Mouse (Mus musculus) intestine, embryonic 16.5 days (tissue): Measurements from ENCODE around the gene Ptch2. TPM values are rescaled to one million over a fixed set of nuclear protein-coding genes. Genes with fewer than 3 reads are reported as not detected.

Experiments used
- ATAC-seq: fragments of 200-750 bp; cut with Nextera tagmentation; 2 replicates; pipeline ENCODE4 v1.8.0; 2017; ENCODE audit warnings: moderate TSS enrichment, moderate library complexity
- H3K27ac ChIP-seq: fragments of 300-500 bp; sonication (generic); 2 replicates; pipeline ENCODE4 v1.5.1; 2014; ENCODE audit warnings: mild to moderate bottlenecking, low read length
- H3K27me3 ChIP-seq: fragments of 300-500 bp; sonication (generic); replicated peaks from 2 replicates; pipeline ENCODE4 v1.6.1; 2014; ENCODE audit warnings: low read length, control low read depth, mixed read lengths; ENCODE audit not compliant: control insufficient read depth, insufficient read depth
- H3K36me3 ChIP-seq: fragments of 300-500 bp; sonication (generic); 2 replicates; pipeline ENCODE4 v1.6.1; 2014; ENCODE audit warnings: low read length, control low read depth; ENCODE audit not compliant: control insufficient read depth, insufficient read depth
- H3K4me1 ChIP-seq: fragments of 300-500 bp; sonication (generic); 2 replicates; pipeline ENCODE4 v1.6.1; 2014; ENCODE audit warnings: low read length, control low read depth, mixed read lengths; ENCODE audit not compliant: control insufficient read depth, insufficient read depth
- H3K4me2 ChIP-seq: fragments of 300-500 bp; sonication (generic); 2 replicates; pipeline ENCODE4 v1.6.1; 2014; ENCODE audit warnings: low read depth, low read length, control low read depth
- H3K4me3 ChIP-seq: fragments of 300-500 bp; sonication (generic); 2 replicates; pipeline ENCODE4 v1.5.1; 2014; ENCODE audit warnings: mild to moderate bottlenecking, low read length
- H3K9ac ChIP-seq: fragments of 300-500 bp; sonication (generic); 2 replicates; pipeline ENCODE4 v1.6.1; 2014; ENCODE audit warnings: low read depth, low read length
- H3K9me3 ChIP-seq: fragments of 300-500 bp; sonication (generic); 2 replicates; pipeline ENCODE4 v1.6.1; 2016; ENCODE audit warnings: low read length, control low read depth; ENCODE audit not compliant: control insufficient read depth
- WGBS: fragments of 180-500 bp; shearing (Covaris S2); extraction: QIAGEN DNeasy Blood & Tissue Kit; methylation state at CpG from one replicate; pipeline ENCODE4 v1.1.7; 2014; 5-methylcytosine and 5-hydroxymethylcytosine counted together
- polyA plus RNA-seq: library from polyadenylated mRNA; unstranded; fragments of >200 nt; fragmentation: Nextera tagmentation; extraction: Ambion mirVana; gene quantifications from 2 replicates; pipeline ENCODE4 v1.2.1, GENCODE M21; 2015

The Ptch2 gene
- polyA plus RNA-seq, 1 experiment from 2014 or later, result 6.2 TPM

- Histone ChIP-seq H3K36me3 (no peaks in the 10 kb centered on the region; the same call in 1 of the 2 replicates), H3K27me3 (no peaks in the 10 kb centered on the region), H3K4me2 (no peak overlapping the region), H3K4me3 (no peak overlapping the region), H3K9me3 (no peaks in the 10 kb centered on the region), H3K9ac (no peak overlapping the region), H3K27ac (no peak overlapping the region), H3K4me1 (no peaks in the 10 kb centered on the region)
- no peak for ATAC-seq
- 90% methylated on average over 1 of the region's 1 CpGs for WGBS
These were observed 17.4 kb downstream of the Ptch2 start for GRCm38 (mm10) chr4:117113237-117113636.

DNA sequence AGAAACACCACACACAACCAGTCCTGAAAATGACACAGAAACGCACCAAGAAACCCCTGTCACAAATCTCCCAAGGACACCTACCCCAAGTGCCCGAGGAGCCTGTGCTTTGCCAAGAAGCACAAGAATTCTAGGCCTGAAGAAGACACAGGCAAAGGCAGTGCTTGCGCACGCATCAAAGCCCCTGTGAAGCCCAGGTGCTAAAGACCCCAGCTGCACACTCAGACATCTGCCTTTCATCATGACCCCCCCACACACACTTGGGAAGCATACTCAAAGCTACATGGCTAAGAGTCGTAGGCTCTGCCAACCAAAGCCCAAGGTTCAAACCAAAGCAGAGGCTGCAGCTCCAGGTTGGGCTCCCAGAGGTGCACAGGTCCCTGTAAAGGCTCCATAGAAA is 19.7 kb downstream of the Ptch2 start:
- Histone ChIP-seq H3K4me3 (no peak overlapping the region), H3K27me3 (no peaks in the 10 kb centered on the region), H3K9ac (no peak overlapping the region), H3K36me3 (no peaks in the 10 kb centered on the region), H3K9me3 (no peaks in the 10 kb centered on the region), H3K4me2 (no peak overlapping the region), H3K4me1 (no peaks in the 10 kb centered on the region), H3K27ac (no peak overlapping the region)
- no peak for ATAC-seq
- WGBS, result 87% methylated on average over 5 of the region's 5 CpGs

DNA sequence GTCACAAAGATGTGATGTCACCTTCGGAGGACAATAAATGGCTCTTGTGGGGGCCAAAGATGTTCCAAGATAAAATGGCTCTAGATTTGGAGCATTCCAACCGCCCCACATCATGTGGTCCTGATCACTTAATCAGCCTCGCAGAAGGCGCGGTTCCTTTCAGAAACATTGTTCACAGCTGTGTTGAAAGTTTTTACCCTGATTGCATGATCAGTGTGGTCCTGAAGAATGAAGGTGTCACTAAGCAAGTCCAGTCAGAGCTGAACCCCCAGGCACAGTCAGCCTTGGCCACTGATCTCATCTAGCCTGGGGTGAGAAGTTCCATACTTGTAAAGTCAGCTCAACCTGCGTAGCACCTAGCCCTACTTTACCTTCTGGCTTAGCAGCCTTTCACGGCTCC is 22.1 kb downstream of the Ptch2 start:
- 95% methylated on average over 7 of the region's 7 CpGs for WGBS
- Histone ChIP-seq H3K36me3 (no peaks in the 10 kb centered on the region), H3K27ac (no peak overlapping the region), H3K27me3 (no peaks in the 10 kb centered on the region), H3K4me2 (no peak overlapping the region), H3K9ac (no peak overlapping the region), H3K9me3 (no peaks in the 10 kb centered on the region), H3K4me1 (peaks cover 3% of the 10 kb centered on the region; the same call in 1 of the 2 replicates), H3K4me3 (no peak overlapping the region)
- no peak for ATAC-seq

- peak overlapping the region; percentile 67 for H3K4me3 ChIP-seq
- WGBS, result 71% methylated on average over 5 of the region's 5 CpGs
- ATAC-seq, result no peak
These were observed 23.8 kb downstream of the Ptch2 start for GRCm38 (mm10) chr4:117119636-117120035.

DNA sequence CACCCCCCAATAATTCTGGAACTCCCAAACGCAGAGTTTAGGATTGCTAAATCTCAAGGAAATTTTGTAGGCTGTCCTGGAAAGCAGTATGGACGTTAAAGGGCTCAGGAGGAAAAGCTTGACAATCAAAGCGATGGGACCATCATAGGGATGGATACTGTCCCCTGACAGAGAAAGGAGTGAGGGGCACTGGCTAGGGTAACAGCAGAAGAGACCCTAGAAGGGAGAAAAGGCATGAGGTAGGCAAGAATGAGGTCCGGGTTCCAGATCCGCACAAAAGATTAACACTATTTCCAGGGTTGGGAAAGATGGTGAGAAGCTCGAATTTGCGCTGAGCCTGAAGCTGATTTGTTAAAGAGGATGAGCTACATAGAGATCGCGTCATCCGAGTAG is 24.2 kb downstream of the Ptch2 start:
- ATAC-seq, result peak; percentile 14
- H3K9ac ChIP-seq, result peak overlapping the region; percentile 63
- peak overlapping the region; percentile 67 for H3K4me3 ChIP-seq
- H3K9me3 ChIP-seq, result no peaks in the 10 kb centered on the region
- WGBS, result 3% methylated on average over 10 of the region's 10 CpGs
- no peaks in the 10 kb centered on the region for H3K27me3 ChIP-seq
- peaks cover 11% of the 10 kb centered on the region for H3K4me1 ChIP-seq
- peak overlapping the region; percentile 69 for H3K4me2 ChIP-seq
- no peaks in the 10 kb centered on the region for H3K36me3 ChIP-seq
- H3K27ac ChIP-seq, result peak overlapping the region; percentile 87

More at GRCm38 (mm10) chr4:117119636-117120035, 23.8 kb downstream of the Ptch2 start:
- H3K4me1 ChIP-seq, result peaks cover 7% of the 10 kb centered on the region
- peak overlapping the region; percentile 63 for H3K9ac ChIP-seq
- no peaks in the 10 kb centered on the region for H3K36me3 ChIP-seq
- H3K4me2 ChIP-seq, result peak overlapping the region; percentile 69
- H3K27ac ChIP-seq, result peak overlapping the region; percentile 87
- H3K9me3 ChIP-seq, result no peaks in the 10 kb centered on the region
- no peaks in the 10 kb centered on the region for H3K27me3 ChIP-seq

DNA sequence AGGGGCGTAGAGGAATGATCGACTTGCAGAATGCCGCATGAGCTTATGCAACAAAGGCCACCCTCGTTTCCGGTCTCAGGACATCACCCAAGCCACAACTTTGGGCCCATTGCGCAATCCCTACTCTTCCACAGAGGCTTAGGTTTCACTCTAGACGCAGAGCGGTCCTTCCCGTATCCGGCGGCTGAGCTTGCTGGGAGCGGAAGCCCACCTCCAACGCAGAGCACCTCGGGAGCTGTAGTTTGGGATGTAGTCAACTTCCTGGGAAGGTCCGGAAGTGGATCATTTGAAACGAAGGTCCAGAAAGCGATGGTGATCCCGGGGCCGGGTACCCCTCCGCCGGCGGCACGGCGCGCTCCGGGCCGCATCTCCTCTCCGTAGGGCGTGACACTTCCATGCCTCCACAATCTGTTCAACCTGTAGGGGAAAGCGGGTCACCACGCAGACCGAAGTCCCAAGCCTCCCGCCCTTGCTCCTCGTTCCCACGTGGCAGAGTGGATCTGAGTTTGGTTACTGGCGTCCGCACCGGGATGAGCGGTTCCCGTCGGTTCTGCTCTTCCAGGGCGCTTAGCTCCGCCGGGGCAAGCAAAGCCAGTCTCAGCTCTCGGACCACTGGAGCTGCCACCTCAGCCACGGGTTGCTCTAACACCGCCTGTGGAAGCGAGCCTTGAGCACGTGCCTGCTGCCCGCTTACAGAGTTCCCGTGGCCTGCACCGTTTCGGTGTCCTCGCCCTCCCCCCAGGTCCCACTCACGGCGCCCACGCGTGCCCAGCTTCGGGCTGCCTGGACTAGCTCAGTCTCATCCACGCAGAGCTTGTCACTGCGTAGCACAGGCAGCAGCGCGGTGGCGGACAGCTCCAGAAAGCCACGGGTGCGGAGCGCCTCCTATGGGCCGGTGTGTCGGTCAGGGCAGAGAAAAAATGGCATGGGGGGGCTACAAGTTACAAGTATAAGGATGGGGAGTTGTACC is 24.9 kb downstream of the Ptch2 start:
- Histone ChIP-seq H3K27me3 (no peaks in the 10 kb centered on the region), H3K36me3 (no peaks in the 10 kb centered on the region), H3K4me2 (peak overlapping the region; percentile 93), H3K9ac (peak overlapping the region; percentile 78), H3K4me1 (peaks cover 18% of the 10 kb centered on the region), H3K4me3 (peak overlapping the region; percentile 67), H3K27ac (peak overlapping the region; percentile 87), H3K9me3 (no peaks in the 10 kb centered on the region)
- under 1% methylated on average over 69 of the region's 69 CpGs for WGBS
- ATAC-seq, result peak; percentile 95

- WGBS, result 73% methylated on average over 4 of the region's 4 CpGs
- H3K4me3 ChIP-seq, result no peak overlapping the region
- H3K9ac ChIP-seq, result no peak overlapping the region
- H3K27ac ChIP-seq, result no peak overlapping the region
- no peaks in the 10 kb centered on the region for H3K27me3 ChIP-seq
- no peak for ATAC-seq
- H3K4me2 ChIP-seq, result no peak overlapping the region
- H3K9me3 ChIP-seq, result no peaks in the 10 kb centered on the region
- no peaks in the 10 kb centered on the region for H3K36me3 ChIP-seq
- peaks cover 27% of the 10 kb centered on the region for H3K4me1 ChIP-seq
These were observed 26.3 kb downstream of the Ptch2 start for GRCm38 (mm10) chr4:117122209-117122608.

DNA sequence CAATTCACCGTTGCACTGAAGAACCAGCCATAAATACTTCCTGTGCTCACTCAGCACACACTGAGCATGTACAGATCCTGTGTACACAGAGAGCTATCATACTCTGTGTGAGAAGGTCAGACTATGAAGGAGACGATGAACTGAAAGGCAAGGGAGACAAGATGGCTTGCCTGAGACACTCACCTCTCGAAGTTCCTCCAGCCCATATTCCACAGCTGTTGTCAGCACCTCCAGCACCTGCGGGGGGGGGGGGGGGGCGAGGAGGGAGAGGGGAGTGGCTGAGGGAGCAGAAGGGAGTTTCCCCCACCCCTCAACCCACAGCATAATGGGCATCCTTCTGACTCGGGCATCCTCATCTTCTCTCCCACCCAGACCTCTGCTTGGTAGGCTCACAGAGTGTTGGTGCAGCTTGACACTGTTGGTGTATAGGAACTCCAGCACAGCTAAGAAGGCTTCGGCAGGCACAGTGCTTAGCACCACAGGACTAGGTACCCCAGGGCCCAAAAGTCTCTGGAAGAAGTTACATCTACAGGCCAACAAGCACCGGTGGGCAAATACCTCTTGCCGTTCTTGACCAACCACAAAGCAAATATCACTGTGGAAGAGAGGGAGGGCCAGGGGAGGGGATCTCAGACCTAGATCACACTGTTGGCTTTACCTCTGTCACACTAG is 27.8 kb downstream of the Ptch2 start:
- H3K4me1 ChIP-seq, result peaks cover 27% of the 10 kb centered on the region
- H3K9ac ChIP-seq, result no peak overlapping the region
- no peaks in the 10 kb centered on the region for H3K27me3 ChIP-seq
- H3K27ac ChIP-seq, result no peak overlapping the region
- H3K36me3 ChIP-seq, result peaks cover 5% of the 10 kb centered on the region
- no peak overlapping the region for H3K4me3 ChIP-seq
- 70% methylated on average over 7 of the region's 9 CpGs for WGBS
- H3K4me2 ChIP-seq, result no peak overlapping the region
- ATAC-seq, result no peak
- H3K9me3 ChIP-seq, result no peaks in the 10 kb centered on the region

DNA sequence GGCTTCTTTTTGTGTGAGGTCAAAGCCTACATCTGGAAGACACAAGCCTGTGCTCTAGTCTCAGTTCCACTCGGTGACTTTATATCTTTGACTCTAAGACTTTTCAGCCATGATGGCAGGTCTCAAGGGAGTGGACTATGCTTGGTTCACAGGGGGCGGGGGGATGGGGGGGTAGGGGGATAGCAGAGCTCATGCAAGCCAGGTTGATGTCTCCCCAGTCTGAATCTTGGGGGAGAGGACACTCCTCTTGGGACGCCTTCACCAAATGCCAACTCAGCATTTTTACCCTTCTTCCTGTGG is 28.3 kb downstream of the Ptch2 start:
- 85% methylated on average over 3 of the region's 3 CpGs for WGBS
- Histone ChIP-seq H3K4me1 (peaks cover 27% of the 10 kb centered on the region), H3K4me2 (no peak overlapping the region), H3K4me3 (no peak overlapping the region), H3K27me3 (no peaks in the 10 kb centered on the region), H3K9me3 (no peaks in the 10 kb centered on the region), H3K36me3 (peaks cover 5% of the 10 kb centered on the region), H3K27ac (peak overlapping the region; percentile 91), H3K9ac (peak overlapping the region; percentile 12; the same call in 1 of the 2 replicates)
- no peak for ATAC-seq
